Mouse (Mus musculus) bone marrow macrophage, adult 2 months (primary cell): ENCODE measurements around the gene Shld1. TPM values are rescaled to one million over a fixed set of nuclear protein-coding genes. Genes with fewer than 3 reads are reported as not detected.
A peak's percentile ranks its signal among the peaks of the same experiment; 100 is the strongest.

Experiments
- H3K27ac ChIP-seq: 2 replicates; pipeline ENCODE4 v1.5.1; 2012; ENCODE audit warnings: low read depth, low read length; ENCODE audit not compliant: insufficient read depth
- H3K4me1 ChIP-seq: 2 replicates; pipeline ENCODE4 v1.6.1; 2012; ENCODE audit warnings: low read length; ENCODE audit not compliant: control insufficient read depth, insufficient read depth
- H3K4me3 ChIP-seq: 2 replicates; pipeline ENCODE4 v1.5.1; 2012; ENCODE audit warnings: mild to moderate bottlenecking, low read length, moderate library complexity; ENCODE audit not compliant: insufficient read depth
- CTCF ChIP-seq: IDR thresholded peaks from 2 replicates; pipeline ENCODE4 v1.5.1; 2012; ENCODE audit warnings: low read depth, mild to moderate bottlenecking, low read length, moderate library complexity
- POLR2A ChIP-seq: IDR thresholded peaks from 2 replicates; pipeline ENCODE4 v1.6.1; 2012; ENCODE audit warnings: mild to moderate bottlenecking, low read depth, low read length, borderline replicate concordance
- polyA plus RNA-seq: library from polyadenylated mRNA; stranded (reverse); fragments of >200 nt; gene quantifications from 2 replicates; pipeline ENCODE4 v1.2.4, GENCODE M21; 2012; ENCODE audit not compliant: missing spikeins, insufficient read depth, insufficient read length

The Shld1 gene
- polyA plus RNA-seq, 1 experiment, result 14.5 TPM

DNA sequence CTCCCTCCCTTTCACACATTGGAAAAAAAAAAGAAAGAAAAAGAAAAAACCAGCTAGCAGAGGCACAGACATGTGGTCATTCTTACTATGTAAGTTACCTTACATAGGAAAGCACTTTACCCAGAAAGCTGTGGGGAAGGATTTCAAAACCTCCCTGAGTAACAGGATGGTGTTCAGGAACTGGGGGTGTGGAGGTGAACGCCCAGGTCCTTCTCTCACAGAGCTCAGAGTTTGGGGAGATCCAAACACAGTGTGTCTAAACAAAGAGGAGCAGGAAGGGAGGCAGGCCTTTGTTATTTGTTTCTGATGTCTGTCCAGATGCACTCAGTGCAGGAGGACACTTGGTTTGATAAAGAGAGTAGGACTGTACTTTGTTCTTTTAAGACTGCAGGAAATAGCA is 5.6 kb downstream of the Shld1 start:
- Histone ChIP-seq H3K4me3 (no peak overlapping the region), H3K27ac (no peak overlapping the region), H3K4me1 (peaks cover 49% of the 10 kb centered on the region)
- TF ChIP-seq POLR2A (no peak), CTCF (no peak)

DNA sequence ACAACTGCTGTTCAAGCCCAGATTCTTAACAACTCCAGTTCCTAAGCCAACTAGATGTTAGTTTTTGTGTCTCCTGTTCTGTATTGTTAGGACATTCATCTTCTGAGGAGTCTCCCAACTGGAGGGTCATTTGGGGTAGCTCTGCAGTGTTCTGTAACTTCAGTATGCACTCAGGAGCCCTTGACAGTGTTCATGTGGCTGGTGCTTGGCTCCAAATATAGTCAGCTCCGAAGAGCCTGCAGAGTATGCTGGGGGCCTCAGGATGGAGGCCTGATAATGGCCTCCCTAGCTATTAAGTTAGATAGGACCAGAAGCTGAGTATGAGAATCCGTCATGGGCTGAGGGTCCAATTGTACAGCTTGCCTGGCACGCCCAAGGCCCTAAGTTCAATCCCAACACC is 7.2 kb downstream of the Shld1 start:
- Histone ChIP-seq H3K4me1 (peaks cover 37% of the 10 kb centered on the region), H3K4me3 (no peak overlapping the region), H3K27ac (no peak overlapping the region)
- TF ChIP-seq CTCF, result no peak

DNA sequence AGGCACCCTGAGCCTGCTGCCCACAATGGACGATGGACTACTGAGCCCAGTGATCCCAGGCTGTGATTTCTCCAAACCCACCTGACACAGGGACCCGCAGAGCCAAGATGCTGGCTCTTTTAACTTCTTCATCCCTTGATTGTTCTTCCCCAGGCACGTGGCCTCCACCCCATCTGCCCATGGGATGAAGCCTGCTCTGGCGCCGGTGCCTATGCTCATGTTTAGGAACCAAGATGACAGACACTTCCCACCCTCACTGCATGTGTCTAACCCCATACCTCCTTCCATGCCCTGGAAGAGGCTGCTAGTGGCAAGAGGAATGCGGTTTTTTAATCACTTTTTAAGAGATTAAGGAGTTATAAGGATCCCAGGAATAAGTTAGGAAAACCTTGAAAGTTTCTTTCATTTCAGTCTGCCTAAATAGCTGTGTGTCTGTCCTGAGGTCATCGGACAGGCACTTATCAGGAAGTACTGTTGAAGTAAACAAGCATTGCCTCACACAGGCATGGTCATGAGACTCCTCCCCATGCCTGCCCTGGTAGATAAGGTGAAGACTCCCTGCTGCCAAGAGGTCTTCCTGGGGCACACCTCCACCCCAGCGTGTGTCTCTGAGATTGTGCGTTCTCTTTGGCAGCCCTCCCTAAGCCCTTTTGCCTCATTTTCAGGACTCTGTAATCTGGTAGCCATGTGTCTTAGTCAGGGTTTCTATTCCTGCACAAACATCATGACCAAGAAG is 8.8 kb downstream of the Shld1 start:
- H3K4me1 ChIP-seq, result peaks cover 36% of the 10 kb centered on the region
- H3K27ac ChIP-seq, result peak overlapping the region; percentile 77
- H3K4me3 ChIP-seq, result no peak overlapping the region
- TF ChIP-seq CTCF (no peak), POLR2A (no peak)

DNA sequence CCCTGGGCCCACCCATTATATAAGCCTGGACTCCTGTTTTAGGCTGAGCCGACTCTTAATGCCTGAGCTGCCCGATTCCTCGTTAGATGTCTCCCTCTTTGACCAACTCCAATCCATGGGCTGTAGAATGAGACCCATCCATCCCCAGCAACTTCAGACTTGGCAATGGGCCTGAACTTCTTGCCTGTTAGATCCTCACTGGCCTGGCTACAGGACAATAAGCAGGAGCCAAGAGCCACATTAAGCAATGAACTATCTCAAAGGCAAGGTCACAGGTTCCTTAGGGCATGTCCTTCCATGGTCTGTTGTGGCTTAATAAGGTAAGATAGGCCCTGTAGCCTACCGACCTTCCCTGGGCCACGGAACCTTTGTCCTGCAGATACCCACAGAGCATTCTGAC is 9.8 kb downstream of the Shld1 start:
- Histone ChIP-seq H3K4me1 (peaks cover 33% of the 10 kb centered on the region), H3K27ac (no peak overlapping the region), H3K4me3 (no peak overlapping the region)
- TF ChIP-seq POLR2A (no peak), CTCF (no peak)

DNA sequence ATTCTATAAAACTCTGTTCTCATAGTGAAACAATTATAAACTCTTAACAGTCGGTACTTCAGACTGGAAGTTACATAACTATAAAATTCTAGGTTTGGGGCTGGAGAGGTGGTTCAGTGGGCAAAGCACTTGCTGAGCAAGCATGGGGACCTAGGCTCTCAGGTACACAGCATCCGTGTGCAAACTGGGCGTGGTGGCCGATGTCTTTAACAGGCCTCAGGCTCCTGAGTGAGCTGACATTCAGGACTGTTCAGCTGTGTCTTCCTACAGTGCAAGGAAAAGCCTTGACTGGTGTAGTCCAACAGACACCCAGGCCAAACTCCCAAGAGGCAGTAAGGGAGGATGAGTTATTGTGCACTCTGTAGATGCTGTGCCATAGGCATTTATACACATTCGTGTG is 10.5 kb downstream of the Shld1 start:
- Histone ChIP-seq H3K4me1 (peaks cover 33% of the 10 kb centered on the region), H3K27ac (no peak overlapping the region), H3K4me3 (no peak overlapping the region)
- TF ChIP-seq CTCF, result no peak
- TF ChIP-seq POLR2A, result no peak

DNA sequence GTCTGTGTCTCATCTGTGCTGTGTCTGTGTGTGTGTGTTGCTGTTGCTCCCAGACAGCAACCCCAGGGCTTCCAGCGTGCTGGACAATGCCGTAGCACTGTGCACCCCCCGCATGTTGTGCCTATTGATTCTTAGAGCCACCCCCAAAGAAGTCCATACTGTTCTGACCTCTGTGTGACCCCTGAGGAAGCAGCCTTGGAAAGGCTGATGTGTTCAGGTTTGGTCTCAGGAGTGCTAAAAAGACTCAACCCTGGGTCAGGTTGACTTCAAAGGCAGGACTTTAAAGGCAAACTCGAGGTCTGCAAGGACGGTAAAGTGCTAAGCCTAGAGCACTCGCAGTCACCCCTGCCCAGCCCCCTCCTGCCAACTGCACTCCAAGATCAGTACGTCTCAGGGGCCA is 11.0 kb downstream of the Shld1 start:
- Histone ChIP-seq H3K27ac (no peak overlapping the region), H3K4me1 (peaks cover 33% of the 10 kb centered on the region), H3K4me3 (no peak overlapping the region)
- no peak for TF ChIP-seq POLR2A
- TF ChIP-seq CTCF, result no peak

DNA sequence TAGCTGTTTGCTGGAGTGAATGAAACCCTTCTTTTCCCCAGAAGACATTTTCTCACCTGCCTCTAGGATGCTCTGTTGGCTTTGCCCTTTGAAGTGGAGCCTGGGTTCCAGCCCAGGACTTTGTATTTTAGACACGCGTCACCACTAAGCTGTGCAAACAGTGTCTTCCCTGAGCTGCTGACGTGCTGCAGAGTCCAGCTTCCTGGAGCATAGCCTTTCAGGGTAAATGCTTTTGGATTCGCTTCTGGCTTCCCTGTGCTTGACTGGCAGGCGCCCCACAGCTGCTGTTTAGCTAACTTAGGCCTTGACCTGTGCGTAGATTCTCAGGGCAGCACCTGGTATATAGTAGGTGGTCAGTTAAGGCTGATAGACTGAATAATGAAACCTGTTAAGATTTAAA is 11.7 kb downstream of the Shld1 start:
- no peak overlapping the region for H3K4me3 ChIP-seq
- no peak overlapping the region for H3K27ac ChIP-seq
- H3K4me1 ChIP-seq, result peaks cover 34% of the 10 kb centered on the region
- TF ChIP-seq POLR2A, result no peak
- no peak for TF ChIP-seq CTCF

DNA sequence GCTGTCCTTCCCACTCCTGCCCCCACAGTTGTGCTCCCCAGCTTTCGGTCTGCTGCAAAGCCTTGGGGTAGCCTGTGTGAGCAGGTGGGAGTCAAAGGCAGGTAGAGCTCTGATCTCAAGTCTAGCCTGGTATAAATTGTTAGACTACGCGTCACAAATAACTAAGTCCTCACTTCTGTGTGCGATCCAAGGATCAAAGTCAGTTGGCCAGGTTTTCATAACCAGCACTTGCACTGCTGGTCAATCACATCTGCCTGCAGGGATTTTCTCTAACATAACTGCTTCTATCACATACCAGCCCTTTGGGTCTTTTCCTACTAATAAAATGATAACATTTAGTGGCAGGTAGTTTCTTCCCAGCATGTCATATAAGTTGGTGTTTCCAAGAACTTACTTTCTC is 14.2 kb downstream of the Shld1 start:
- no peak for TF ChIP-seq CTCF
- TF ChIP-seq POLR2A, result no peak
- Histone ChIP-seq H3K4me1 (peaks cover 23% of the 10 kb centered on the region), H3K4me3 (no peak overlapping the region), H3K27ac (no peak overlapping the region)

DNA sequence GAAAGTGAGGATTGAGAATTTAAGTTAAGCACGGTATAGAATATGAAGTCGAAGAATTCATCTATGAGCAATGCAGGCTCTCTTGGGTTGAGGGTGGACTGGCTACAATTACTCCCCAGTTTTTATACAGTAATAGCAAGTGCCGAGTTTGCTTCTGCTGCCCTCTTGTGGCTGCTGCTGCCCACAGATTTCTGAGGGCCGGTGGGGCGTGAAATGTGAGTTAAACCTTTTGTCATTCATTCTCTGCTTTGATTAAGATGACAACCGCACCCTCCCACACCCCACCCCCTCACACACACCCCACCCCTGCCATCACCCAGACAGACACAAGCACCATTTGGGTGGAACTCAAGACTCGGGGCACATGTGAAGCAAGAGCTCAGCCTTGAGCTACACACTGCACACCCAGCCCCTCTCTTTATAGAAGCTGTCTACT is 14.7 kb downstream of the Shld1 start:
- H3K4me1 ChIP-seq, result peaks cover 20% of the 10 kb centered on the region
- H3K27ac ChIP-seq, result no peak overlapping the region
- H3K4me3 ChIP-seq, result no peak overlapping the region
- TF ChIP-seq POLR2A (no peak), CTCF (peak; percentile 74)

DNA sequence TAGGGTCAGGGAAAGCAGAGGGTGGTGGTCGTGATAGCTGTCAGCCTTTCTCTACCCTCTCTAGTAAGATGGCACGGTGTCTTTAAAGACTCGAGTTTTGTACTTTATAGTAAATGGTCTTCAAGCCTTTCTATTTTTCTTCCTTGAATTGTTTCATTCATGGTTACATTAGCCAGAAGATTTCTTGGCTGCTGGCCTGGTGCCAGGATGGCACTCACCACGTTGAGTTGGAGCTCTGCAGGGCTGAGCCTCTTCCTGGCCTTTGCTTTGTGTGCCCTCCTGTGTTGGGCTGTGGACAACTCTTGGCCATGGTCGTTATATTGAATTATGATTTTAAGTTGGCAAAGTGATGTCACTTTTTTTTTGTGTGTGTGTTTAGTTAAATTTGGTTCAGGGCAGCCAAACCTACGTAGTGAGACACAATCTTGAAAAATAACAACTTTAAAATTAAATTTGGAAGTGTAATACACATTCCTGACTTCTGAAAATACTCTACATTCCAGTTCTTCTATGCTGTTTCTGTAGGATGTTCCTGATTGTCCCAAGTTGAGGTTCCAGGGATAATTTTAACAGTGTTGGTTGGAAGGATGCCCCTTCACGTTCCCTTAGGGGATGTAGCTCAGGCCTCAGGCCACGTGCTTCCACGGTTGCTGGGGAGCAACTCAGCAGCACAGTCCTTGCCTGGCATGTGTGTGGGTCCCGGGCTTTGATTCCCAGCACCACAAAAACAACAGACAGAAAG is 18.7 kb downstream of the Shld1 start:
- TF ChIP-seq POLR2A, result no peak
- no peak for TF ChIP-seq CTCF

More for the DNA sequence above, 18.7 kb downstream of the Shld1 start:
- H3K4me1 ChIP-seq, result peaks cover 29% of the 10 kb centered on the region
- no peak overlapping the region for H3K27ac ChIP-seq
- H3K4me3 ChIP-seq, result no peak overlapping the region
